ENCODE assay signal across 9 mouse cellular contexts in genomic region chr14:72300026-72300425, GRCm38 (mm10).
A peak's percentile ranks its signal among the peaks of the same experiment; 100 is the strongest.
DNase-seq lines count a peak whose midpoint lies in the region; ATAC-seq and TF ChIP-seq lines count a peak whose summit lies in the region.
"Had no signal": no experiment of that assay in that cellular context is flagged by ENCODE, and none has a peak within 500 bp of the region (broad histone marks: within the 10 kb centered on the region; RNA-seq: fewer than 3 reads in every experiment).

No protein-coding gene starts in this region.

- POLR2A ChIA-PET in Patski (lab: Charles Lee), result no interaction called here

- CTCF ChIA-PET in Patski (lab: Charles Lee), result no interaction called here

- no peak overlapping the region for H3K4me3 ChIP-seq in intestine, postnatal 0 days (ENCODE audit: low read depth, low read length)
- H3K4me3 ChIP-seq in intestine, embryonic 16.5 days (ENCODE audit: low read length), result no peak overlapping the region
- H3K4me3 ChIP-seq: erythroblast, embryonic 14.5 days had no signal

- no peaks in the 10 kb centered on the region for H3K9me3 ChIP-seq in intestine, postnatal 0 days (ENCODE audit: control insufficient read depth)
- H3K9me3 ChIP-seq in intestine, embryonic 16.5 days (ENCODE audit: control insufficient read depth, low read length), result no peaks in the 10 kb centered on the region

- 79% methylated on average over 1 of the region's 1 CpGs for WGBS in intestine, postnatal 0 days
- WGBS in intestine, embryonic 16.5 days, result 75% methylated on average over 1 of the region's 1 CpGs

- TF ChIP-seq CTCF in intestine, postnatal 0 days (IDR thresholded peaks at IDR 0.05; ENCODE audit: low read depth), result peak; percentile 68
- TF ChIP-seq CTCF in Patski (IDR thresholded peaks at IDR 0.05), result peak; percentile 49

- H3K9ac ChIP-seq in intestine, postnatal 0 days (ENCODE audit: low read depth, low read length), result no peak overlapping the region
- no peak overlapping the region for H3K9ac ChIP-seq in intestine, embryonic 16.5 days (ENCODE audit: low read depth, low read length)

- no peak for ATAC-seq in intestine, postnatal 0 days
- no peak for ATAC-seq in intestine, embryonic 16.5 days
- no peak for ATAC-seq in Patski

- in situ Hi-C loops in Patski (cut with MboI; ENCODE audit: low pct_unique_long_range_greater_than_20kb), result no loop called here

- no peaks in the 10 kb centered on the region for H3K4me1 ChIP-seq in intestine, postnatal 0 days (replicated peaks; ENCODE audit: control insufficient read depth, insufficient read depth, low read length)
- no peaks in the 10 kb centered on the region for H3K4me1 ChIP-seq in intestine, embryonic 16.5 days (ENCODE audit: control insufficient read depth, insufficient read depth, low read length)

- H3K27ac ChIP-seq in intestine, postnatal 0 days (ENCODE audit: low read depth, low read length), result no peak overlapping the region
- no peak overlapping the region for H3K27ac ChIP-seq in intestine, embryonic 16.5 days (ENCODE audit: low read length)

- H3K36me3 ChIP-seq in intestine, postnatal 0 days (ENCODE audit: control insufficient read depth, insufficient read depth), result no peaks in the 10 kb centered on the region
- no peaks in the 10 kb centered on the region for H3K36me3 ChIP-seq in intestine, embryonic 16.5 days (ENCODE audit: control insufficient read depth, insufficient read depth, low read length)

- no peaks in the 10 kb centered on the region for H3K27me3 ChIP-seq in intestine, postnatal 0 days (replicated peaks; ENCODE audit: control insufficient read depth, insufficient read depth, low read length)
- H3K27me3 ChIP-seq in intestine, embryonic 16.5 days (replicated peaks; ENCODE audit: control insufficient read depth, insufficient read depth, low read length), result no peaks in the 10 kb centered on the region
- peaks cover 9% of the 10 kb centered on the region for H3K27me3 ChIP-seq in Patski

- H3K4me2 ChIP-seq in intestine, postnatal 0 days (replicated peaks; ENCODE audit: low read depth), result no peak overlapping the region
- H3K4me2 ChIP-seq in intestine, embryonic 16.5 days (ENCODE audit: low read depth, low read length), result no peak overlapping the region

- DNase-seq in CD4-positive helper T cell, adult 2 months (ENCODE audit: low read depth, low spot score), result peak; percentile 25
- DNase-seq in Patski (ENCODE audit: low read depth, low spot score), result no peak
- peak; percentile 61 for DNase-seq in embryo, embryonic 11 days
- DNase-seq in layer of hippocampus, postnatal 25 days (ENCODE audit: extremely low spot score in 1 of 2, low spot score in 1 of 2), result peak; percentile 37 to 70
- peak; percentile 51 for DNase-seq in right cerebral cortex, adult 18-20 months
- no peak for DNase-seq in yolk sac, embryonic 10.5 days (ENCODE audit: low spot score)

Comparison
In these comparisons a context has a peak if more than half of its experiments do, and no peak if none do; other contexts are left out.
1. DNase-seq: peak in CD4-positive helper T cell, adult 2 months (single experiment), embryo, embryonic 11 days (single experiment), layer of hippocampus, postnatal 25 days (2 of 2) and right cerebral cortex, adult 18-20 months (single experiment); none in Patski (single experiment) and yolk sac, embryonic 10.5 days (single experiment).